Mouse (Mus musculus): ENCODE measurements at regions not wholly inside any gene's neighbourhood (a gene's known extent, or its start where the extent isn't known, plus 50 kb on each side); places are given as distances from the start of the nearest gene placed in this dataset.

- H3K27me3 ChIP-seq (ENCODE audit: control insufficient read depth in 1 of 2, insufficient read depth in 2 of 2, low read length in 2 of 2): no peaks in the 10 kb centered on the region
- H3K4me3 ChIP-seq (ENCODE audit: control insufficient read depth in 1 of 2, insufficient read depth in 1 of 2, low read depth in 2 of 2, low read length in 2 of 2): no peak overlapping the region
- H3K27ac ChIP-seq (ENCODE audit: control insufficient read depth, low read depth, low read length): no peak overlapping the region
- H3K36me3 ChIP-seq (ENCODE audit: control insufficient read depth in 1 of 2, insufficient read depth in 2 of 2, low read length in 2 of 2): no peaks in the 10 kb centered on the region
- no peaks in the 10 kb centered on the region for H3K79me2 ChIP-seq (ENCODE audit: control insufficient read depth, insufficient read depth, low read length, poor library complexity)
- DNase-seq (ENCODE audit: low read depth, low spot score): no peak
- no peaks in the 10 kb centered on the region for H3K4me1 ChIP-seq (ENCODE audit: control insufficient read depth in 1 of 2, insufficient read depth in 2 of 2, low read length in 2 of 2)
- no peak overlapping the region for H3K9ac ChIP-seq (ENCODE audit: control insufficient read depth, low read depth, low read length, poor library complexity, severe bottlenecking)
- TF ChIP-seq JUND (IDR thresholded peaks at IDR 0.05; ENCODE audit: low read depth, low read length): no peak
- TF ChIP-seq TCF12 (IDR thresholded peaks at IDR 0.05; ENCODE audit: low read depth, low read length): no peak
- no peak for TF ChIP-seq GABPA (IDR thresholded peaks at IDR 0.05; ENCODE audit: low read depth, low read length)
- no peak for TF ChIP-seq ZMIZ1 (IDR thresholded peaks at IDR 0.05; ENCODE audit: low read depth, low read length)
- no peak for TF ChIP-seq MYC (IDR thresholded peaks at IDR 0.05; ENCODE audit: low read depth, low read length)
- no peak for TF ChIP-seq RAD21 (IDR thresholded peaks at IDR 0.05; ENCODE audit: low read depth, low read length)
- TF ChIP-seq KAT2A (conservative IDR thresholded peaks at IDR 0.05; ENCODE audit: low read depth, low read length): no peak
- no peak for TF ChIP-seq UBTF (IDR thresholded peaks at IDR 0.05; ENCODE audit: borderline replicate concordance, insufficient read depth, low read depth, low read length)
- no peak for TF ChIP-seq RCOR1 (IDR thresholded peaks at IDR 0.05; ENCODE audit: low read depth, low read length)
- no peak for TF ChIP-seq ZKSCAN1 (IDR thresholded peaks at IDR 0.05; ENCODE audit: low read depth, low read length)
- TF ChIP-seq USF2 (IDR thresholded peaks at IDR 0.05; ENCODE audit: borderline replicate concordance in 1 of 2, insufficient read depth in 1 of 2, low read depth in 1 of 2, low read length in 2 of 2): no peak
- no peak for TF ChIP-seq ZC3H11A (IDR thresholded peaks at IDR 0.05; ENCODE audit: low read depth, low read length)
- no peak for TF ChIP-seq ELF1 (IDR thresholded peaks at IDR 0.05; ENCODE audit: low read depth, low read length)
- no peak for TF ChIP-seq BHLHE40 (IDR thresholded peaks at IDR 0.05; ENCODE audit: borderline replicate concordance, low read depth, low read length)
- no peak for TF ChIP-seq CHD1 (IDR thresholded peaks at IDR 0.05; ENCODE audit: low read depth, low read length)
- TF ChIP-seq NRF1 (IDR thresholded peaks at IDR 0.05; ENCODE audit: insufficient read depth, low read depth, low read length, poor library complexity, severe bottlenecking): no peak
- no peak for TF ChIP-seq HCFC1 (IDR thresholded peaks at IDR 0.05; ENCODE audit: low read depth, low read length)
- no peak for TF ChIP-seq TBP (IDR thresholded peaks at IDR 0.05; ENCODE audit: low read depth, low read length)
- no peak for TF ChIP-seq E2F4 (IDR thresholded peaks at IDR 0.05; ENCODE audit: borderline replicate concordance, low read depth, low read length)
- no peak for TF ChIP-seq CTCF (IDR thresholded peaks at IDR 0.05 in 2 of 3, conservative IDR thresholded peaks at IDR 0.05 in 1 of 3; ENCODE audit: control insufficient read depth in 1 of 3, insufficient read depth in 1 of 3, low read depth in 2 of 3, low read length in 3 of 3, poor library complexity in 1 of 3, severe bottlenecking in 1 of 3)
- no peaks in the 10 kb centered on the region for H3K9me3 ChIP-seq (replicated peaks; ENCODE audit: insufficient read depth, low read length)
Measured at GRCm38 (mm10) chr1:35149036-35149435, 299.3 kb downstream of the Plekhb2 start.

GRCm38 (mm10) chr1:35162506-35162905, 312.7 kb downstream of the Plekhb2 start:
- Histone ChIP-seq H3K9ac (ENCODE audit: control insufficient read depth, low read depth, low read length, poor library complexity, severe bottlenecking) (no peak overlapping the region), H3K36me3 (ENCODE audit: control insufficient read depth in 1 of 2, insufficient read depth in 2 of 2, low read length in 2 of 2) (no peaks in the 10 kb centered on the region), H3K27me3 (ENCODE audit: control insufficient read depth in 1 of 2, insufficient read depth in 2 of 2, low read length in 2 of 2) (no peaks in the 10 kb centered on the region), H3K9me3 (replicated peaks; ENCODE audit: insufficient read depth, low read length) (no peaks in the 10 kb centered on the region), H3K27ac (ENCODE audit: control insufficient read depth, low read depth, low read length) (no peak overlapping the region), H3K4me1 (ENCODE audit: control insufficient read depth in 1 of 2, insufficient read depth in 2 of 2, low read length in 2 of 2) (no peaks in the 10 kb centered on the region), H3K4me3 (ENCODE audit: control insufficient read depth in 1 of 2, insufficient read depth in 1 of 2, low read depth in 2 of 2, low read length in 2 of 2) (no peak overlapping the region), H3K79me2 (ENCODE audit: control insufficient read depth, insufficient read depth, low read length, poor library complexity) (no peaks in the 10 kb centered on the region)
- DNase-seq (ENCODE audit: low read depth, low spot score): no peak
- TF ChIP-seq JUND (IDR thresholded peaks at IDR 0.05; ENCODE audit: low read depth, low read length) (no peak), MAFK (IDR thresholded peaks at IDR 0.05; ENCODE audit: borderline replicate concordance, low read depth, low read length) (no peak), E2F4 (IDR thresholded peaks at IDR 0.05; ENCODE audit: borderline replicate concordance, low read depth, low read length) (no peak), MEF2A (IDR thresholded peaks at IDR 0.05; ENCODE audit: extremely low read depth, insufficient replicate concordance, low read depth, low read length, poor library complexity, severe bottlenecking) (no peak), KAT2A (conservative IDR thresholded peaks at IDR 0.05; ENCODE audit: low read depth, low read length) (no peak), BHLHE40 (IDR thresholded peaks at IDR 0.05; ENCODE audit: borderline replicate concordance, low read depth, low read length) (no peak), CHD1 (IDR thresholded peaks at IDR 0.05; ENCODE audit: low read depth, low read length) (no peak)
